Mouse (Mus musculus) hindbrain, embryonic 14.5 days (tissue): ENCODE measurements around the gene Prss46. TPM values are rescaled to one million over a fixed set of nuclear protein-coding genes. Genes with fewer than 3 reads are reported as not detected.

Source experiments
- ATAC-seq: fragments of 200-750 bp; cut with Nextera tagmentation; 2 replicates; pipeline ENCODE4 v1.8.0; 2017; ENCODE audit warnings: moderate number of reproducible peaks, mild to moderate bottlenecking, moderate TSS enrichment, moderate library complexity; ENCODE audit not compliant: low FRiP score
- DNase-seq: peaks from one replicate; pipeline ENCODE4 v3.0.0-alpha.2; 2015; ENCODE audit warnings: low spot score
- H3K27ac ChIP-seq: fragments of 300-500 bp; sonication (generic); 2 replicates; pipeline ENCODE4 v1.5.1; 2014; ENCODE audit warnings: mild to moderate bottlenecking, moderate library complexity
- H3K27me3 ChIP-seq: fragments of 300-500 bp; sonication (generic); 2 replicates; pipeline ENCODE4 v1.6.1; 2014; ENCODE audit warnings: mild to moderate bottlenecking, low read length, mixed read lengths; ENCODE audit not compliant: control insufficient read depth, insufficient read depth
- H3K36me3 ChIP-seq: fragments of 300-500 bp; sonication (generic); replicated peaks from 2 replicates; pipeline ENCODE4 v1.6.1; 2014; ENCODE audit not compliant: control insufficient read depth, insufficient read depth
- H3K4me1 ChIP-seq: fragments of 300-500 bp; sonication (generic); replicated peaks from 2 replicates; pipeline ENCODE4 v1.6.1; 2014; ENCODE audit warnings: antibody characterized with exemption, low read length, mixed read lengths; ENCODE audit not compliant: control insufficient read depth, insufficient read depth
- H3K4me2 ChIP-seq: fragments of 300-500 bp; sonication (generic); replicated peaks from 2 replicates; pipeline ENCODE4 v1.6.1; 2014; ENCODE audit warnings: mild to moderate bottlenecking, moderate library complexity
- H3K4me3 ChIP-seq: fragments of 300-500 bp; sonication (generic); replicated peaks from 2 replicates; pipeline ENCODE4 v1.5.1; 2014; ENCODE audit warnings: mild to moderate bottlenecking, low read length
- H3K9ac ChIP-seq: fragments of 300-500 bp; sonication (generic); 2 replicates; pipeline ENCODE4 v1.6.1; 2014
- H3K9me3 ChIP-seq: fragments of 300-500 bp; sonication (generic); 2 replicates; pipeline ENCODE4 v1.6.1; 2016; ENCODE audit warnings: low read length; ENCODE audit not compliant: control insufficient read depth
- WGBS: fragments of 180-500 bp; shearing (Covaris S2); extraction: QIAGEN DNeasy Blood & Tissue Kit; methylation state at CpG from one replicate; pipeline ENCODE4 v1.1.7; 2014; 5-methylcytosine and 5-hydroxymethylcytosine counted together
- polyA plus RNA-seq: library from polyadenylated mRNA; unstranded; fragments of >200 nt; fragmentation: Nextera tagmentation; extraction: Ambion mirVana; gene quantifications from 2 replicates; pipeline ENCODE4 v1.2.1, GENCODE M21; 2014

Gene Prss46
- polyA plus RNA-seq, 1 experiment from 2014 or later = not detected

DNA sequence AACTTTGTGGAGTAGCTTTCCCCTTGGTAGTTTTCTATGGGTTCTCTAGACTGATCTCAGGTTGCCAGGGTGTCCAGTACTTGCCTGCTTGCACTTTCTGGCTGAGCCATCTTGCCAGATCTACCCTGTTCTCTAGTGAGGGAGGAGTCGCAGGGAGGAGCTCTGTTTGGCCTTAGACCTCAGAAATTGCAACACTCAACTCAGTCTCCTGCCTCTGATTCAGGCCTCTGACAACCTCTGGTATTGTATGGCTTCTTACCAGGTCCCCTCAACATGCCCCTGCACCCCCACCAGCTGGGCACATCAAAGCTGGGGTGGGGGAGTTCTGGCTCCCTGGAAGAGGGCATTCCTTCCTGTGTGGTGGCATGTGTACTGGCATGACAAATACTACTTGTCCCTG, 33.0 kb downstream of the Prss46 start:
- H3K27me3 ChIP-seq = peaks cover 33% of the 10 kb centered on the region
- 100% methylated on average over 1 of the region's 1 CpGs for WGBS

DNA sequence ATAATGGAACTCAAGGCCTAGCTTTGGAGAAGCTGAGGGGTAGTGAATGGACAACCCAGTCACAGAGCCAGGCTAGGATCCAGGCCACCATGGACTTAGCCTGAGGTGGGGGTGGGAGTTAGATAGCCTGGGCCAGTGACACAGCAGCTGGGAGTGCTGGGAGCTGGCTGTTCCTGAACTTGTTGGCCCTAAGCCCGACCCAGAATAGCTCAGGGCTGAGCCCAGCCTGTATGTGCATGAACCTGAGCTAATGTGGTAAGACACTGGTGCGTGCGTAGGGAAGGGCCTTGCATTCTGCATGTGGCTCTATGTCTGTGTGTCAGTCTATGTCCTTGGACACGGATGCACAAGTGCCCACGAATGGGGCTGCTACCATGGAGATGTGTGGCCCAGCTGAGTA, 33.6 kb downstream of the Prss46 start:
- DNase-seq (no peak), ATAC-seq (no peak)
- Histone ChIP-seq H3K27me3 (peaks cover 33% of the 10 kb centered on the region), H3K27ac (no peak overlapping the region), H3K9ac (no peak overlapping the region), H3K4me1 (peaks cover 29% of the 10 kb centered on the region), H3K9me3 (no peaks in the 10 kb centered on the region), H3K4me2 (no peak overlapping the region), H3K36me3 (no peaks in the 10 kb centered on the region), H3K4me3 (no peak overlapping the region)
- WGBS = 84% methylated on average over 5 of the region's 5 CpGs

More for the DNA sequence above, 33.0 kb downstream of the Prss46 start:
- no peaks in the 10 kb centered on the region for H3K9me3 ChIP-seq
- H3K9ac ChIP-seq = no peak overlapping the region
- H3K27ac ChIP-seq = no peak overlapping the region
- no peak for ATAC-seq
- no peak overlapping the region for H3K4me2 ChIP-seq
- H3K36me3 ChIP-seq = no peaks in the 10 kb centered on the region
- no peak overlapping the region for H3K4me3 ChIP-seq
- peaks cover 29% of the 10 kb centered on the region for H3K4me1 ChIP-seq
- no peak for DNase-seq

DNA sequence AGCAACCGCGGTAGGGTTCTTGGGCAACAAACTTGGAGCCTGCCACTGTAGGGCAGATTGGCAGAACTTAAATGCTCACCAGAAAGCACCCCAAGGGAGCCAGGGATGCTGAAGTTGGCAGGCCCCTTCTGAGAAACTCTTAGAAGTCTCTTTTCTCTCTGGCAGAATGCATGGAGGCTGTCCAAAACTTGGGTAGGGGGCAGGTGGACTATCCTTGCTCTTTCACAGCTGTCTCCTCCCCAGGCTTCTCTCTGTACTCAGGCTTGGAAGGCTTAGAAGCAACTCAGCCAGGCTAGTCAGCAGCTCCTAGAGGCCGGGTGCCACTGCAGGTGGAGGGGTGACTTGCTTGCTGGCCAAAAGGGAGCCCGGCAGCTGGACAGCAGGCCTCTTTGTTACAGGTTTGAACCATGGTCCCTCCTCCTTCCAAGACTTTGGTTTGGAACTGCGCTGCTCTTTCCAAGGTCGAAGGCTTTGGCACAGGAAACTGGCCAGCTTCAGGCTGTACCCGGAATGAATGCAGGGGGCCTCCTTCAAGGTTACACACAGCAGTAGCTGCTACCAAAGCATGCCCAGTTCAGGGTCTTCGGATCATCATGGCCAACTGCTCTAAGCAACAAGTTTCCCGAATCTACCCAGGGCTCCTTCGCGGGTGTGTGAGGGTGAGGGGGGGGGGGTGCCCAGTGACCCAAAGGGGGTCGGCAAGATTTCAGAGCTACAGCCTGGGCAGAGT, 35.0 kb downstream of the Prss46 start, which contains the start of gene Als2cl:
Als2cl (plus strand) TSS at position 680 of the 730 bp plus-strand sequence.
- H3K4me2 ChIP-seq = peak within 1 kb of the TSS; percentile 93
- no peak within 1 kb of the TSS for H3K27ac ChIP-seq
- H3K9ac ChIP-seq = peak within 1 kb of the TSS; percentile 53
- H3K9me3 ChIP-seq = no peaks in the 10 kb centered on the region
- H3K4me1 ChIP-seq = peaks cover 21% of the 10 kb centered on the region
- peak within 1 kb of the TSS; percentile 55 for H3K4me3 ChIP-seq
- DNase-seq (no peak), ATAC-seq (no peak)
- no peaks in the 10 kb centered on the region for H3K36me3 ChIP-seq
- 15% methylated on average over 12 of the region's 12 CpGs for WGBS
- H3K27me3 ChIP-seq = peaks cover 33% of the 10 kb centered on the region

DNA sequence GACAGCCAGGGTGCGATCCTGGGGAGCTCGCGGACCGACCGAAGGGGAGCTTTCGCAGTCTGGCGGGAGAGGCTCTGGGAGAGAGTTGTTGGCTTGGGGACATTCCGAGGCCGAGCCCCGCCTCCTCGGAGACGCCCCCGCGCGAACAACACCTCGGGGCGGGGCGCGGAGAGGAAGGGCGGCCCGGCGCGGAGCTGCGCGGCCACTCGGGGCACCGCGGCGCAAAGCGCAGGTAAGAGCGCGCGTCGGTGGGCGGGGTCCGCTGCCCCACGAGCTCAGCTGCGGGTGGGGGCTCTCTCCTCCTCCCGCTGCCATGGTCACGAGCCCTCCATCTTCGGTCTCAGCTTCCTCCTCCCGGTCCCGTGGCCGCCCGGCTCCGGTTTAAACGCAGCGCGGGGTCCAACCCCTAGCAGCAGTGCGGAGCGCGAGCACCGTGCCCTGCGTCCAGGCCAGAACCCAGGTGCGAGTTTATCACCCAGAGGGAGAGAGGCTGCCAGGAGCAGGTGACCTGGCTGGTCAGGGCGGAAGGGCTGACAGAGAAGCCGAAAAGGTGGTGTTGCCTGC, 35.8 kb downstream of the Prss46 start, which contains the start of gene Tmie:
Tmie (minus strand) TSS at position 116 of the 564 bp plus-strand sequence.
- Histone ChIP-seq H3K27ac (no peak within 1 kb of the TSS), H3K4me1 (peaks cover 13% of the 10 kb centered on the region; the same call in 1 of the 2 replicates), H3K9me3 (no peaks in the 10 kb centered on the region), H3K36me3 (no peaks in the 10 kb centered on the region), H3K4me2 (peak within 1 kb of the TSS; percentile 93), H3K4me3 (peak within 1 kb of the TSS; percentile 55), H3K27me3 (peaks cover 33% of the 10 kb centered on the region), H3K9ac (peak within 1 kb of the TSS; percentile 53)
- DNase-seq (no peak), ATAC-seq (0 out of 2 replicates have a peak, but pooled peaks have one; percentile 24)
- under 1% methylated on average over 46 of the region's 57 CpGs for WGBS

DNA sequence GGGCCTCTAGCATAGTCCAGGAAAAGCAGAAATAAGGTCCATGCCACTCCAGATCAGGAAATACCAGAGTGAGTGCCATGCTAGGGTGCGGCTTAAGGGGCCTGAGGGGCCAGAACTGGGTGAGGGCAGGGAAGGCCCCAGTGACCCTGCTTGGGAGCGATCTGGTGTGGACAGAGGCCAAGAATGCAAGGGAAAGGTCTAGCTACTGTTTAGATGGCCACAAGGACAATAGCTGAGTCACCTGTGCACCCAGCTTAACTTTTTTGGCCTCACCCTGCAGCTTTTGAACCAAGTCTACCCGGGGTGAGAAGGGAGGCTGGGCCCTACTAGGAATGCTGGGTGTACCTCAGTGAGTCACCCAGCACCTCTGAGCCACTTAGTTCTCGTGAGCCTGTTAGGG, 36.5 kb downstream of the Prss46 start:
- H3K9me3 ChIP-seq = no peaks in the 10 kb centered on the region
- H3K4me3 ChIP-seq = peak overlapping the region; percentile 55
- DNase-seq (no peak), ATAC-seq (no peak)
- H3K27me3 ChIP-seq = peaks cover 33% of the 10 kb centered on the region
- 0 out of 2 replicates have a peak, but pooled peaks cover 12% of the 10 kb centered on the region for H3K4me1 ChIP-seq
- 72% methylated on average over 4 of the region's 4 CpGs for WGBS
- no peaks in the 10 kb centered on the region for H3K36me3 ChIP-seq
- H3K9ac ChIP-seq = no peak overlapping the region
- H3K4me2 ChIP-seq = peak overlapping the region; percentile 93
- no peak overlapping the region for H3K27ac ChIP-seq

DNA sequence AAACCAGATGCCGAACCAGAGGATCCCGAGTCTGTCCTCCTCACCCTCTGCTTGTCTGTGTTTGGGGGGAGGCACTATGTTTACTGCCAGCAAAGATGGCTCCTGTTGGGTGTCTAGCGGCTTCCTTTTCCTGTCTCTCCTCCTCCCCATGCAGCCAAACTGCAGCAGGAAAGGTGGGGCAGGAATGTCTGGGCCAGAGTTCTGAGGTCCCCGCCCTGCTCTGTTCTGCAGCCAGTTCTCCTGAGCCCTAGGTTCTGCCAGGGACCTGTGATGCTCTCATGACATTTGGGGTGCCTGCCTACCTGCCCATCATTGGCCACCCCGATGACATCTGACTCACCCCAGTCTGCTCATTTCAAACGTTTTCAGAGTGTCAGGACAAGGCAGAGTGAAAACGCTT, 37.6 kb downstream of the Prss46 start:
- no peaks in the 10 kb centered on the region for H3K36me3 ChIP-seq
- H3K4me3 ChIP-seq = no peak overlapping the region
- WGBS = 77% methylated on average over 7 of the region's 7 CpGs

DNA sequence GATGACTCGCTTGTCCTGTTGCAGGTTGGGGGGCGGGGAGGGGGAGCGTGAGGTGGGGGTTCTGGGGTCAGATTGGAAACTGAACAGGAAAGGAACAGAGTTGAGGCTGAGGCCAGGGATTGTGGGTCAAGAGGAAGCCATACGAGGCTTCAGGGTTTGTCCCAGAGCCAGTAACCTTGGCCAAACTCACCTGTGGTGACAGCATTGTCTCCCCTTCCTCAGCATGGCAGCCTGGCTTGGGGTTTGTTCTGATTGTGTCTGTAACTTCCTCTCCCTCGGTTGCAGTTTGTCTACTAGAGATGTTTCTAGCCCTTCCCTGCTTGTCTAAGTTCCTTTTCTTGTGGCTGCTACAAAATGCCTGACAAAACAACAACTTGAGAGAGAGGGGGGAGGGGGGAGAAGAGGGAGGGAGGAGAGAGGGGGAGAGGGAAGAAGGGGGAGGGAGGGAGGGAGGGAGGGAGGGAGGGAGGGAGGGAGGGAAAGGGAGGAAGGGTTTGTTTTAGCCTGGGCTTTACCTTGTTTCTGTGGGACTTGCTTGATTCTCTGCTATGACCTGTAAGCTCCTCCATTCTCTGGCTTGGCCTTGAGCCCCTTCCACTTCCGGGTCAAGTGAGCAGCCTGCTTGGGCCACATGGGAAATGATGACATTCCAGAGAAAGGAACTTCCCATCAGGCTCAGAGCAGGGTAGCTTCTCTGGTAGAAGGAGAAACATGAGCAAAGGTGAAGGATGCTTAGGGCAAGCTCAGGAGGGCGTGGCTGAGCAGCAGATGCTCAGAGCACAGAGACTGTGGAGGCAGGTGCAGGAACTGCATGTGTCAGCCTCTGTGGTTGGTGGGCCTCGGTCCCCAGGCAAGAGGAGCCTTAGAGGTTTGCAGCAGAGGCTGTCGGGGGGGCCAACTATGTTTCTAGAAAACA, 43.3 kb downstream of the Prss46 start:
- WGBS = 65% methylated on average over 9 of the region's 9 CpGs
- H3K27ac ChIP-seq = no peak overlapping the region
- H3K4me1 ChIP-seq = no peaks in the 10 kb centered on the region
- H3K36me3 ChIP-seq = no peaks in the 10 kb centered on the region
- no peak overlapping the region for H3K9ac ChIP-seq
- no peaks in the 10 kb centered on the region for H3K9me3 ChIP-seq
- ATAC-seq = no peak
- H3K27me3 ChIP-seq = no peaks in the 10 kb centered on the region
- H3K4me3 ChIP-seq = no peak overlapping the region
- H3K4me2 ChIP-seq = no peak overlapping the region
- DNase-seq = no peak

More for the DNA sequence above, 37.6 kb downstream of the Prss46 start:
- H3K9me3 ChIP-seq = no peaks in the 10 kb centered on the region
- peaks cover 33% of the 10 kb centered on the region for H3K27me3 ChIP-seq
- 0 out of 2 replicates have a peak, but pooled peaks cover 12% of the 10 kb centered on the region for H3K4me1 ChIP-seq
- no peak overlapping the region for H3K4me2 ChIP-seq
- no peak for ATAC-seq
- H3K27ac ChIP-seq = no peak overlapping the region
- no peak for DNase-seq
- H3K9ac ChIP-seq = no peak overlapping the region

DNA sequence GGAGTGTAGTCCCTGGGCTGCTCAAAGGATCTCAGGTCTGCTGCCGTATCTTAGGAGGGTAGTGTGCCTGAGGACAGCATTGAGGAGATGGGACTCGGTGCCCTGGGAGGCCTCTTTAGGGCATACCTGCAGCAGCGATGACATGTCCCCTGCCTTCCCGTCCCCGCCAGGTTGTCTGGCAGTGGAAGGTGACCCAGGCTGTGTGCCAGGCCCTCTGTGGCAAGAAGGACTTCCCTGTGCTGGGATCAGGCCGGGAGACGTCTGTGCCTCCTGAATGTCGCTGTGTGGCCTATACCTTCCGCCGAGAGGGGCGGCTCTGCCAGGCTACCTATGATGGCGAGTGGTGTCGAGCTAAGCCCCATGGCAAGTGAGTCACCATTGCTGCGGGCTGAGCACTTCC, 44.6 kb downstream of the Prss46 start:
- Histone ChIP-seq H3K9ac (no peak overlapping the region), H3K4me3 (no peak overlapping the region), H3K27ac (no peak overlapping the region), H3K4me2 (no peak overlapping the region), H3K9me3 (no peaks in the 10 kb centered on the region), H3K36me3 (no peaks in the 10 kb centered on the region), H3K4me1 (no peaks in the 10 kb centered on the region), H3K27me3 (no peaks in the 10 kb centered on the region)
- DNase-seq (no peak), ATAC-seq (no peak)
- WGBS = 94% methylated on average over 14 of the region's 14 CpGs
